Mouse (Mus musculus): ENCODE results near the gene Endog.
A peak's percentile ranks its signal among the peaks of the same experiment; 100 is the strongest.
"Not testable (repeated sequence)": the region's sequence is repeated elsewhere in the genome, so short reads cannot be mapped to it uniquely, and the experiment has no call there.

Endog gene

GRCm38 (mm10) chr2:30171997-30172382 lies 697 bp downstream of the Endog start:
- no peak for DNase-seq

DNA sequence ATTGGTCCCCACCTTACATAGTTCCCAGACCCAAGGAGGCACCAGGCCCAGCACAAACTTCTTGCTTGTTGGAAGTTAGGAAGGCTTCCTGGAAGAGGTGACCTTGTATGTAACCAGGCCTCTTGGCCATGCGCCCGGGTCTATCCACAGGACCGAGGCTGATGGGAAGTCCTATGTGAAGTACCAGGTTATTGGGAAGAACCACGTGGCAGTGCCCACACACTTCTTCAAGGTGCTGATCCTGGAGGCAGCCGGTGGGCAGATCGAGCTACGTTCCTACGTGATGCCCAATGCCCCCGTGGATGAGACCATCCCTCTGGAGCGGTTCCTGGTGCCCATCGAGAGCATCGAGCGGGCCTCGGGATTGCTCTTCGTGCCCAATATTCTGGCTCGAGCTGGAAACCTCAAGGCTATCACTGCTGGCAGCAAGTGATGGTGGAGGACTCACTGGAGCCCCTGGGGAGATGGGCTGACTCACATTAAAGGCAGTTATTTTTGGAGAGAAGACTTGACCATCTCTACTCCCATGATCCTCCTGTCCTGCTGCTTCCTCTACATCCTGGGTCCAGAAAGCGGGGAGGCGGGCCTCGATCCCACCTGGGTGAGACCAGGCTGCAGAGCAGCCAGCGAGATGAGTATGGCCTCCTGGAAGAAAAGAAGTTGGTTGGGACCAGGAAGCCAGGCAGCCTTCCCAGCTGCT lies 2.4 kb downstream of the Endog start:
- peak; percentile 55 for DNase-seq

GRCm38 (mm10) chr2:30175897-30176296 lies 4.6 kb downstream of the Endog start:
- DNase-seq, result peak; percentile 46

GRCm38 (mm10) chr2:30176561-30176960 lies 5.3 kb downstream of the Endog start:
- peak; percentile 60 for DNase-seq

- peak; percentile 96 for DNase-seq
Measured at GRCm38 (mm10) chr2:30177700-30178675, 6.7 kb downstream of the Endog start, which contains the start of gene Spout1. TSS of gene Spout1 (minus strand) at chr2:30178459.

- DNase-seq, result not testable (repeated sequence)
Measured at GRCm38 (mm10) chr2:30178711-30179110, 7.4 kb downstream of the Endog start.

- no peak for DNase-seq
Measured at GRCm38 (mm10) chr2:30182424-30182823, 11.1 kb downstream of the Endog start.

DNA sequence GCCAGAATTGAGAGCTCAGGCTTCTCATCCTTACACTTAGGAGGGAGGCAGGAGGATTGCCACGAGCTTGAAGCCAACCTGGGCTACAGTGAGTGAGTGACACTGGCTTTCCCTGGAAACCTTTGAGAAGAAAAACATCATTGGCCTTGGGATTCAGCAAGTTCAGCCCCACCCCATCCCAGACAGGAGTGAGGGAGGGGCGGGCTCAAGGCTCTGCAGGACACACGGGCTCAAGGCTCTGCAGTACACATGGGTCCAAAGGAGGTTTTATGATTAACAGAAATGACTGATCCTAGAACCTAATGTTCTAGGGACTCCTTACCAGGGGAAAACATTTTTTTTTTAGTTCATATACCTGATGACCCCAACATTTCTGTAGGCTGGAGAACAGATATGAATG lies 12.4 kb downstream of the Endog start:
- no peak for DNase-seq

GRCm38 (mm10) chr2:30185276-30185675 lies 14.0 kb downstream of the Endog start:
- DNase-seq, result no peak

GRCm38 (mm10) chr2:30185681-30186080 lies 14.4 kb downstream of the Endog start:
- DNase-seq, result no peak

- DNase-seq, result no peak
Measured at GRCm38 (mm10) chr2:30191790-30192580, 20.7 kb downstream of the Endog start.

- no peak for DNase-seq
Measured at GRCm38 (mm10) chr2:30194656-30195055, 23.4 kb downstream of the Endog start.

- DNase-seq, result no peak
Measured at GRCm38 (mm10) chr2:30198021-30198420, 26.7 kb downstream of the Endog start.

GRCm38 (mm10) chr2:30199984-30200383 lies 28.7 kb downstream of the Endog start:
- no peak for DNase-seq

DNA sequence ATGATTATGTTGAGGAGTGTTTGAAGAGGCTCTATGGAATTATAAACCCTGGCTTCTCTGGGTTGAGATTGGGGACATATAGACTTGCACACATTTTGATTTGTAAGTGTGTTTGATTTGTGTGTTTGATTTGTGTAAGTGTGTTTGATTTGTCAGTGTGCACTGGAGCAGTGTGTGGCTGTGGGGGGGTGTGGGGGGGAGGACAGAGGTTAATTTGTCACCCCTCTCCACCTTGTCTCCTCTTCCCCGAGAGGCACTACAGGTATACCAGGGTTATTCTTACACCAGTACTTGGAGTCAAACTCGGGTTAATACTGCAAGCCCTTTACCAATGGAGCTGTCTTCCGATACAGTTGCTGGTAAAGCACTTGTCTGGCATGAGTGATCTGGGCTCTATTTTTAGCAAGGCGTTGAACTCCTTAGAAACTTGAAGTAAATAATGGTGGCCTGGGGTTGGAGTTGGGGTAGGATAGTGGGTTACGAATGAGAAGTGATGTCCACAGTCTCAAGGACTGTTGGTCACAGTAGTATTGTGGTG lies 29.2 kb downstream of the Endog start:
- no peak for DNase-seq

- no peak for DNase-seq
Measured at GRCm38 (mm10) chr2:30203439-30203838, 32.1 kb downstream of the Endog start.

DNA sequence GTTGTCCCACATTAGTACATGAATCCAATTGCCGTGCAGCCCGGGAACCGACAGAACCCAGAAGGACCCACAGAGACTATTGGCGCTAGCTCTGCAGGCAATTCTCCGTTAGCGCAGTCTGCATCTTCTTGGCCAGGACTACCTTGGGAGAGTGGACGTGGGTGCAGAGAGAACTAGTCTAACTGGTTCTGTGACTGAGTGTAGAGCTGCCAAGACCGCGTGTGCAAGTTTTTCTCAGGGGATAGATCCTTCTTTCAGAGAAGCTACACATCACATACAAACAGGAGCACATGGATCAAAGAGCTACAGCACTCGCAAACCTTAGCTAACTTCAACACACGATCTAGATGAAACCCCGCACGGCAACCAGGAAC lies 33.9 kb downstream of the Endog start:
- no peak for DNase-seq

GRCm38 (mm10) chr2:30205629-30206357 lies 34.5 kb downstream of the Endog start, which contains the start of gene Kyat1:
TSS of gene Kyat1 (minus strand) at chr2:30205847.
- DNase-seq, result peak; percentile 92

DNA sequence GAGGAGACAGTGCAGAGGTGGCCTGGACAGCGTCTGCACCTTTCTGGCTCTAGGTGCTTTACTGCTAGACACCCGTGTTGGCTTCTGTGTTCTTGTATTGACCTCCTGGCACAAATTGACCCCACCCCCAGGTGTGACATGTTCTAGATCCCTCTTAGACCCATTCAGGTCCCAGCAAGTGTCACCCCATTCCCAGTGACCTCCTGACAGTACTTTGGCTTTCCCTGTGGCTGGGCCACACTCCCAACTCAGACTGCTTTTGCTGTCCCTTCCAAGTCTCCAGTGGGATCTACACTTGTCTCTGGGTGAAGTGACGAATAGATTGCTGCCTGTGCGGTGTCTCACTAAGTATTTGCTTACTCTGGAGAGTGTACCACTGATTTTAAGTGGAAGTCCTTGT lies 36.1 kb downstream of the Endog start:
- DNase-seq, result no peak

DNA sequence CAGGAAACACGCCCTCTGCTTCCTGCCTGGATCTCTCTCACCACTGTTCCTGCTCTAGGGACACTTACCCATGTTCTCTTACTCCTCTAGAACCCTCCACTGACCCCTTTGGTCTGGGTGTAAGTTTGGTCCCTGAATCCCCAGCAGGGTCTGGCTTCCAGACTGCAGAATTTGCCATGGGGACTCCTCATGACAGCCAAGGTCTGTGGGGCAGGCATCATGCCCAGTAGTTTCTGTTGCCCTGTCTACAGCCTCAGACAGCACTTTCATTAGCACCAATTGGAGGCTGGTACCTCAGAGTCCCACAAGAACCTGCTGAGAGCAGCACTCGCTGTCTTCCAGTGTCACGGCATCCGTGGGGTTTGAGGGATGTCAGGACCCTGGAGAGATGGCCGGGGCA lies 36.6 kb downstream of the Endog start:
- no peak for DNase-seq

DNA sequence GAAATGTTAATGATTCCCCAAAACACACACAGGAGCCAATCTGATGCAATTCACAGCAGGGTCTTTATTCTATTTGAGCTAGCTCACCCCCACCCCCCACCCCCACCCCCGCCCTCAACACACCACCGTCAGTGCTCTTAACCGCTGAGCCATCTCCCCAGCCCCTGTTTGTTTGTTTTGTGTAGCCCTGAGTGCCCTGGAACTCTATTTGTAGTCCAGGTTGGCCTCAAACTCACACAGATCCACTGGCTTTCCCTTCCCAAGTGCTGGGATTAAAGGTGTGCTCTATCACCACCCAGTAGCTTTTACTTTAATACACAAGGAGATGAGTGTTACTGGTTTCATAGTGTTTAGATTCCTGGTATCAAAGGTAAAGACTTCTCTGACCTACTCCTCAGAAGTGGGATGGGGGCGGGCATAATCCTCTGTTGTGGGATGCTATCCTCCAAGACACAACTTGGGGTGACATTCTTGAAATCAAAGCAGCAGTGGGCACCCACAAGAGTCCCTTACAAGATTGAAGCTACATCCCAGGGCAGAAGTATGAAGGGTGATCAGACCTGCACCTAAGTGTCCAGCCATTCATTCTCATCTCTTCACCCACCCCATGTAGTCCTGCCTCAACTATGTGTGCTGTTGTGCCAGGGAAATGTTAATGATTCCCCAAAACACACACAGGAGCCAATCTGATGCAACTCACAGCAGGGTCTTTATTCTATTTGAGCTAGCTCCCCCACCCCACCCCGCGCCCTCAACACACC lies 40.3 kb downstream of the Endog start:
- no peak for DNase-seq

Data from cerebellum, adult 9-11 months (tissue).